Mouse (Mus musculus): ENCODE measurements around the gene Hnrnpd. TPM values are rescaled to one million over a fixed set of nuclear protein-coding genes. Genes with fewer than 3 reads are reported as not detected.

The Hnrnpd gene
- total RNA-seq, 2 experiments from 2014 or later = 207 to 224 TPM

- no peak for DNase-seq (ENCODE audit: low spot score in 2 of 2)
Measured at GRCm38 (mm10) chr5:99959960-99960359, 18.8 kb downstream of the Hnrnpd start.

- DNase-seq (ENCODE audit: low spot score in 2 of 2) = no peak
Measured at GRCm38 (mm10) chr5:99959236-99959936, 19.4 kb downstream of the Hnrnpd start.

- no peak for DNase-seq (ENCODE audit: low spot score in 2 of 2)
Measured at GRCm38 (mm10) chr5:99958666-99959065, 20.1 kb downstream of the Hnrnpd start.

GRCm38 (mm10) chr5:99953883-99954282 lies 24.9 kb downstream of the Hnrnpd start:
- no peak for DNase-seq (ENCODE audit: low spot score in 2 of 2)

- DNase-seq (ENCODE audit: low spot score in 2 of 2) = no peak
Measured at GRCm38 (mm10) chr5:99952513-99952912, 26.2 kb downstream of the Hnrnpd start.

- DNase-seq (ENCODE audit: low spot score in 2 of 2) = no peak
Measured at GRCm38 (mm10) chr5:99941776-99942502, 36.8 kb downstream of the Hnrnpd start.

- no peak for DNase-seq (ENCODE audit: low spot score in 2 of 2)
Measured at GRCm38 (mm10) chr5:99941273-99941672, 37.5 kb downstream of the Hnrnpd start.

- DNase-seq (ENCODE audit: low spot score in 2 of 2) = no peak
Measured at GRCm38 (mm10) chr5:99939440-99939839, 39.3 kb downstream of the Hnrnpd start.

- no peak for DNase-seq (ENCODE audit: low spot score in 2 of 2)
Measured at GRCm38 (mm10) chr5:99931910-99932309, 46.8 kb downstream of the Hnrnpd start.

GRCm38 (mm10) chr5:99927951-99928350 lies 50.8 kb downstream of the Hnrnpd start:
- peak in 1 of 2 experiments; percentile 34 for DNase-seq (ENCODE audit: low spot score in 2 of 2)

- no peak for DNase-seq (ENCODE audit: low spot score in 2 of 2)
Measured at GRCm38 (mm10) chr5:99922033-99922432, 56.7 kb downstream of the Hnrnpd start.

- DNase-seq (ENCODE audit: low spot score in 2 of 2) = no peak
Measured at GRCm38 (mm10) chr5:99915494-99915893, 63.2 kb downstream of the Hnrnpd start.

GRCm38 (mm10) chr5:99906181-99906956 lies 72.4 kb downstream of the Hnrnpd start, which contains the start of gene Vamp9:
Gene Vamp9 (plus strand): TSS chr5:99906254.
- DNase-seq (ENCODE audit: low spot score in 2 of 2) = peak; percentile 91 to 95

Other genes with a start within 250 kb of the Hnrnpd start
- 10 to 100 TPM in 1 of 2 experiments, 1 to 10 TPM in 1; 9.3 to 11.2 TPM for gene Rasgef1b, start 249.9 kb downstream of the Hnrnpd start, total RNA-seq (2021)
- 1 to 10 TPM in 1 of 2 experiments, not detected in 1; 1.0 TPM for gene Vamp9, start 72.7 kb downstream of the Hnrnpd start, total RNA-seq (2021)
- gene 4930524J08Rik, start 123 bp upstream of the Hnrnpd start, total RNA-seq (2021) = 1 to 10 TPM; 1.2 to 1.6 TPM
- gene Hnrnpdl, start 60.7 kb upstream of the Hnrnpd start, total RNA-seq (2021) = 100 to 1,000 TPM; 163 to 166 TPM
- gene Enoph1, start 61.0 kb upstream of the Hnrnpd start, total RNA-seq (2021) = 10 to 100 TPM; 51.9 to 55.3 TPM
- gene Tmem150c, start 180.9 kb upstream of the Hnrnpd start, total RNA-seq (2021) = 10 to 100 TPM; 81.6 to 81.9 TPM

Data from layer of hippocampus, adult 18-20 months (tissue).